Mouse (Mus musculus) limb, embryonic 15.5 days (tissue): ENCODE measurements around the gene Map3k1. TPM values are rescaled to one million over a fixed set of nuclear protein-coding genes. Genes with fewer than 3 reads are reported as not detected.

Experiments used
- ATAC-seq: fragments of 200-750 bp; cut with Nextera tagmentation; 2 replicates; pipeline ENCODE4 v1.8.0; 2017; ENCODE audit warnings: low read depth, moderate TSS enrichment; ENCODE audit not compliant: insufficient number of reproducible peaks, low FRiP score, low TSS enrichment
- H3K27ac ChIP-seq: fragments of 300-500 bp; sonication (generic); 2 replicates; pipeline ENCODE4 v1.5.1; 2015; ENCODE audit warnings: moderate library complexity, mild to moderate bottlenecking, inconsistent platforms
- H3K27me3 ChIP-seq: fragments of 300-500 bp; sonication (generic); 2 replicates; pipeline ENCODE4 v1.6.1; 2015; ENCODE audit warnings: inconsistent platforms
- H3K36me3 ChIP-seq: fragments of 300-500 bp; sonication (generic); 2 replicates; pipeline ENCODE4 v1.6.1; 2015; ENCODE audit warnings: inconsistent platforms
- H3K4me1 ChIP-seq: fragments of 300-500 bp; sonication (generic); 2 replicates; pipeline ENCODE4 v1.6.1; 2015; ENCODE audit warnings: inconsistent platforms
- H3K4me2 ChIP-seq: fragments of 300-500 bp; sonication (generic); 2 replicates; pipeline ENCODE4 v1.6.1; 2015; ENCODE audit warnings: mild to moderate bottlenecking, inconsistent platforms
- H3K4me3 ChIP-seq: fragments of 300-500 bp; sonication (generic); 2 replicates; pipeline ENCODE4 v1.5.1; 2015; ENCODE audit warnings: mild to moderate bottlenecking, inconsistent platforms
- H3K9ac ChIP-seq: fragments of 300-500 bp; sonication (generic); 2 replicates; pipeline ENCODE4 v1.6.1; 2015; ENCODE audit warnings: inconsistent platforms
- H3K9me3 ChIP-seq: fragments of 300-500 bp; sonication (generic); 2 replicates; pipeline ENCODE4 v1.6.1; 2016; ENCODE audit warnings: inconsistent platforms
- WGBS: fragments of 180-500 bp; shearing (Covaris S2); methylation state at CpG from one replicate; pipeline ENCODE4 v1.1.7; 2015; 5-methylcytosine and 5-hydroxymethylcytosine counted together
- polyA plus RNA-seq: library from polyadenylated mRNA; unstranded; fragments of >200 nt; fragmentation: Nextera tagmentation; extraction: Ambion mirVana; gene quantifications from 2 replicates; pipeline ENCODE4 v1.2.1, GENCODE M21; 2015

Gene Map3k1
- polyA plus RNA-seq, 1 experiment from 2014 or later, result 14.5 TPM

- WGBS, result 94% methylated on average over 7 of the region's 7 CpGs
Measured at GRCm38 (mm10) chr13:111786584-111786983, 22.2 kb downstream of the Map3k1 start.

GRCm38 (mm10) chr13:111783451-111783850, 25.3 kb downstream of the Map3k1 start:
- no peaks in the 10 kb centered on the region for H3K9me3 ChIP-seq
- no peak overlapping the region for H3K4me3 ChIP-seq
- no peak overlapping the region for H3K27ac ChIP-seq
- no peak for ATAC-seq
- no peak overlapping the region for H3K9ac ChIP-seq
- whole genome bisulfite sequencing, result 86% methylated on average over 8 of the region's 8 CpGs
- no peaks in the 10 kb centered on the region for H3K27me3 ChIP-seq
- H3K4me2 ChIP-seq, result no peak overlapping the region
- H3K4me1 ChIP-seq, result peaks cover 21% of the 10 kb centered on the region
- no peaks in the 10 kb centered on the region for H3K36me3 ChIP-seq

More at GRCm38 (mm10) chr13:111786584-111786983, 22.2 kb downstream of the Map3k1 start:
- no peak overlapping the region for H3K4me3 ChIP-seq
- no peaks in the 10 kb centered on the region for H3K9me3 ChIP-seq
- H3K27me3 ChIP-seq, result no peaks in the 10 kb centered on the region
- H3K4me2 ChIP-seq, result no peak overlapping the region
- no peak overlapping the region for H3K9ac ChIP-seq
- no peak for ATAC-seq
- peaks cover 44% of the 10 kb centered on the region for H3K4me1 ChIP-seq
- H3K36me3 ChIP-seq, result no peaks in the 10 kb centered on the region
- no peak overlapping the region for H3K27ac ChIP-seq

- Histone ChIP-seq H3K9ac (no peak overlapping the region), H3K27ac (no peak overlapping the region), H3K4me2 (no peak overlapping the region), H3K4me1 (peaks cover 8% of the 10 kb centered on the region), H3K36me3 (peaks cover 11% of the 10 kb centered on the region), H3K9me3 (no peaks in the 10 kb centered on the region), H3K27me3 (no peaks in the 10 kb centered on the region), H3K4me3 (no peak overlapping the region)
- 64% methylated on average over 5 of the region's 5 CpGs for WGBS
- ATAC-seq, result peak; percentile 12; the same call in 1 of the 2 replicates
Measured at GRCm38 (mm10) chr13:111779471-111779870, 29.3 kb downstream of the Map3k1 start.

GRCm38 (mm10) chr13:111778606-111779005, 30.2 kb downstream of the Map3k1 start:
- H3K27me3 ChIP-seq, result no peaks in the 10 kb centered on the region
- 73% methylated on average over 6 of the region's 6 CpGs for WGBS
- no peak overlapping the region for H3K4me3 ChIP-seq
- ATAC-seq, result no peak
- H3K4me1 ChIP-seq, result peaks cover 2% of the 10 kb centered on the region; the same call in 1 of the 2 replicates
- no peaks in the 10 kb centered on the region for H3K9me3 ChIP-seq
- no peak overlapping the region for H3K27ac ChIP-seq
- H3K9ac ChIP-seq, result no peak overlapping the region
- H3K4me2 ChIP-seq, result no peak overlapping the region
- peaks cover 11% of the 10 kb centered on the region for H3K36me3 ChIP-seq

- 86% methylated on average over 10 of the region's 10 CpGs for WGBS
- Histone ChIP-seq H3K4me3 (no peak overlapping the region), H3K27ac (no peak overlapping the region), H3K4me1 (no peaks in the 10 kb centered on the region), H3K9me3 (no peaks in the 10 kb centered on the region), H3K27me3 (no peaks in the 10 kb centered on the region), H3K4me2 (no peak overlapping the region), H3K9ac (no peak overlapping the region), H3K36me3 (peaks cover 15% of the 10 kb centered on the region)
- ATAC-seq, result no peak
Measured at GRCm38 (mm10) chr13:111777865-111778264, 30.9 kb downstream of the Map3k1 start.

- Histone ChIP-seq H3K9me3 (no peaks in the 10 kb centered on the region), H3K9ac (no peak overlapping the region), H3K4me1 (no peaks in the 10 kb centered on the region), H3K4me3 (no peak overlapping the region), H3K27ac (no peak overlapping the region), H3K36me3 (peaks cover 20% of the 10 kb centered on the region), H3K4me2 (no peak overlapping the region), H3K27me3 (no peaks in the 10 kb centered on the region)
- WGBS, result 71% methylated on average over 7 of the region's 7 CpGs
- no peak for ATAC-seq
Measured at GRCm38 (mm10) chr13:111777179-111777578, 31.6 kb downstream of the Map3k1 start.

GRCm38 (mm10) chr13:111772075-111772474, 36.7 kb downstream of the Map3k1 start:
- Histone ChIP-seq H3K27me3 (no peaks in the 10 kb centered on the region), H3K4me3 (no peak overlapping the region), H3K27ac (no peak overlapping the region), H3K36me3 (peaks cover 41% of the 10 kb centered on the region), H3K4me1 (no peaks in the 10 kb centered on the region), H3K4me2 (no peak overlapping the region), H3K9ac (no peak overlapping the region), H3K9me3 (no peaks in the 10 kb centered on the region)
- no peak for ATAC-seq
- WGBS, result 93% methylated on average over 8 of the region's 8 CpGs

- Histone ChIP-seq H3K4me3 (no peak overlapping the region), H3K27me3 (no peaks in the 10 kb centered on the region), H3K27ac (no peak overlapping the region), H3K9ac (no peak overlapping the region), H3K4me2 (no peak overlapping the region), H3K4me1 (no peaks in the 10 kb centered on the region), H3K9me3 (no peaks in the 10 kb centered on the region), H3K36me3 (peaks cover 50% of the 10 kb centered on the region)
- 58% methylated on average over 7 of the region's 7 CpGs for WGBS
- no peak for ATAC-seq
Measured at GRCm38 (mm10) chr13:111771232-111771631, 37.6 kb downstream of the Map3k1 start.

- ATAC-seq, result no peak
- Histone ChIP-seq H3K36me3 (peaks cover 51% of the 10 kb centered on the region), H3K27me3 (no peaks in the 10 kb centered on the region), H3K9ac (no peak overlapping the region), H3K4me2 (no peak overlapping the region), H3K4me1 (no peaks in the 10 kb centered on the region), H3K27ac (no peak overlapping the region), H3K4me3 (no peak overlapping the region), H3K9me3 (no peaks in the 10 kb centered on the region)
- WGBS, result 90% methylated on average over 9 of the region's 9 CpGs
Measured at GRCm38 (mm10) chr13:111770776-111771175, 38.0 kb downstream of the Map3k1 start.

GRCm38 (mm10) chr13:111762526-111762925, 46.3 kb downstream of the Map3k1 start:
- no peak overlapping the region for H3K4me3 ChIP-seq
- no peaks in the 10 kb centered on the region for H3K4me1 ChIP-seq
- no peak overlapping the region for H3K9ac ChIP-seq
- no peak overlapping the region for H3K4me2 ChIP-seq
- H3K27ac ChIP-seq, result no peak overlapping the region
- no peaks in the 10 kb centered on the region for H3K27me3 ChIP-seq
- ATAC-seq, result no peak
- H3K36me3 ChIP-seq, result peaks cover 83% of the 10 kb centered on the region
- 89% methylated on average over 12 of the region's 12 CpGs for WGBS
- no peaks in the 10 kb centered on the region for H3K9me3 ChIP-seq

GRCm38 (mm10) chr13:111756986-111757385, 51.8 kb downstream of the Map3k1 start:
- H3K4me1 ChIP-seq, result no peaks in the 10 kb centered on the region
- H3K9me3 ChIP-seq, result no peaks in the 10 kb centered on the region
- no peak overlapping the region for H3K9ac ChIP-seq
- no peaks in the 10 kb centered on the region for H3K27me3 ChIP-seq
- H3K4me2 ChIP-seq, result no peak overlapping the region
- peaks cover 89% of the 10 kb centered on the region for H3K36me3 ChIP-seq
- H3K27ac ChIP-seq, result no peak overlapping the region
- H3K4me3 ChIP-seq, result no peak overlapping the region
- ATAC-seq, result no peak
- WGBS, result 88% methylated on average over 6 of the region's 6 CpGs

GRCm38 (mm10) chr13:111755937-111756336, 52.9 kb downstream of the Map3k1 start:
- H3K4me1 ChIP-seq, result no peaks in the 10 kb centered on the region

GRCm38 (mm10) chr13:111755377-111755776, 53.4 kb downstream of the Map3k1 start:
- ATAC-seq, result no peak
- Histone ChIP-seq H3K4me1 (no peaks in the 10 kb centered on the region), H3K9ac (no peak overlapping the region), H3K27me3 (no peaks in the 10 kb centered on the region), H3K36me3 (peaks cover 90% of the 10 kb centered on the region), H3K9me3 (no peaks in the 10 kb centered on the region), H3K4me2 (no peak overlapping the region), H3K4me3 (no peak overlapping the region), H3K27ac (no peak overlapping the region)
- 98% methylated on average over 18 of the region's 18 CpGs for WGBS

More at GRCm38 (mm10) chr13:111755937-111756336, 52.9 kb downstream of the Map3k1 start:
- no peak for ATAC-seq
- H3K9me3 ChIP-seq, result no peaks in the 10 kb centered on the region
- no peaks in the 10 kb centered on the region for H3K27me3 ChIP-seq
- H3K4me3 ChIP-seq, result no peak overlapping the region
- H3K36me3 ChIP-seq, result peaks cover 90% of the 10 kb centered on the region
- H3K4me2 ChIP-seq, result no peak overlapping the region
- H3K27ac ChIP-seq, result no peak overlapping the region
- 95% methylated on average over 15 of the region's 15 CpGs for WGBS
- H3K9ac ChIP-seq, result no peak overlapping the region
